Mouse (Mus musculus) liver, adult 2 months (tissue): Measurements from ENCODE around the gene Ticam1. TPM values are rescaled to one million over a fixed set of nuclear protein-coding genes. Genes with fewer than 3 reads are reported as not detected.

ENCODE experiments used
- DNase-seq: peaks from one replicate; pipeline ENCODE4 v3.0.0-alpha.2; 2011; ENCODE audit warnings: low read depth, low spot score; ENCODE audit errors: extremely low read depth
- H3K27ac ChIP-seq: fragments of 200-500 bp; replicated peaks from 2 replicates; pipeline ENCODE4 v1.5.1; 2012; ENCODE audit warnings: low read depth, mild to moderate bottlenecking, control low read depth, inconsistent platforms, low read length; ENCODE audit not compliant: insufficient read depth
- H3K27me3 ChIP-seq: fragments of 200-500 bp; 2 replicates; pipeline ENCODE4 v1.6.1; 2012; ENCODE audit warnings: mild to moderate bottlenecking, moderate library complexity, low read length, inconsistent platforms; ENCODE audit not compliant: control insufficient read depth, insufficient read depth
- H3K36me3 ChIP-seq: fragments of 200-500 bp; 2 replicates; pipeline ENCODE4 v1.6.1; 2012; ENCODE audit warnings: low read length, inconsistent platforms; ENCODE audit not compliant: control insufficient read depth, insufficient read depth
- H3K4me1 ChIP-seq: fragments of 200-500 bp; 2 replicates; pipeline ENCODE4 v1.6.1; 2011; ENCODE audit warnings: low read length; ENCODE audit not compliant: control insufficient read depth, insufficient read depth
- H3K4me3 ChIP-seq: fragments of 200-500 bp; 2 replicates; pipeline ENCODE4 v1.5.1; 2011; ENCODE audit warnings: low read depth, mild to moderate bottlenecking, control low read depth, low read length, moderate library complexity; ENCODE audit not compliant: insufficient read depth
- H3K79me2 ChIP-seq: fragments of 200-500 bp; 2 replicates; pipeline ENCODE4 v1.6.1; 2012; ENCODE audit warnings: inconsistent platforms, mild to moderate bottlenecking, low read length, moderate library complexity; ENCODE audit not compliant: control insufficient read depth, insufficient read depth
- H3K9ac ChIP-seq: fragments of 200-500 bp; 2 replicates; pipeline ENCODE4 v1.6.1; 2012; ENCODE audit warnings: low read depth, mild to moderate bottlenecking, control low read depth, inconsistent platforms, low read length
- CTCF ChIP-seq: fragments of 200-500 bp; IDR thresholded peaks from 2 replicates; pipeline ENCODE4 v1.5.1; 2011; ENCODE audit warnings: low read depth, low read length, control low read depth
- POLR2A ChIP-seq: fragments of 200-500 bp; IDR thresholded peaks from 2 replicates; pipeline ENCODE4 v1.6.1; 2011; ENCODE audit warnings: low read length, control low read depth; ENCODE audit not compliant: insufficient read depth; ENCODE audit errors: extremely low read depth
- WGBS: fragments of 180-500 bp; shearing (Covaris S2); methylation state at CpG from one replicate; pipeline ENCODE4 v1.1.7; 2018; 5-methylcytosine and 5-hydroxymethylcytosine counted together
- polyA plus RNA-seq: library from polyadenylated mRNA; depleted of rRNA; stranded (reverse); fragments of >200 nt; gene quantifications from 2 replicates; pipeline ENCODE4 v1.2.3, GENCODE M21; 2012
- total RNA-seq: library from RNA; depleted of rRNA; stranded (reverse); fragments of >200 nt; gene quantifications from 2 replicates; pipeline ENCODE4 v1.2.3, GENCODE M21; 2014

The Ticam1 gene
- total and polyA plus RNA-seq, 2 experiments, result 2.5 to 27.7 TPM

- H3K4me1 ChIP-seq, result no peaks in the 10 kb centered on the region
- H3K27ac ChIP-seq, result no peak overlapping the region
- no peak overlapping the region for H3K9ac ChIP-seq
- peak; percentile 43 for DNase-seq
- 30% methylated on average over 6 of the region's 6 CpGs for WGBS
- no peak for TF ChIP-seq POLR2A
- TF ChIP-seq CTCF, result peak; percentile 78
- H3K36me3 ChIP-seq, result no peaks in the 10 kb centered on the region
- no peaks in the 10 kb centered on the region for H3K27me3 ChIP-seq
- no peaks in the 10 kb centered on the region for H3K79me2 ChIP-seq
- H3K4me3 ChIP-seq, result no peak overlapping the region
These were observed 25.3 kb downstream of the Ticam1 start for GRCm38 (mm10) chr17:56251136-56251829.

GRCm38 (mm10) chr17:56245608-56246007, 31.0 kb downstream of the Ticam1 start:
- no peak for DNase-seq
- H3K4me3 ChIP-seq, result no peak overlapping the region
- no peak overlapping the region for H3K9ac ChIP-seq
- no peaks in the 10 kb centered on the region for H3K36me3 ChIP-seq
- no peaks in the 10 kb centered on the region for H3K27me3 ChIP-seq
- TF ChIP-seq POLR2A (no peak), CTCF (no peak)
- no peak overlapping the region for H3K27ac ChIP-seq
- WGBS, result 75% methylated on average over 7 of the region's 7 CpGs
- H3K79me2 ChIP-seq, result no peaks in the 10 kb centered on the region
- H3K4me1 ChIP-seq, result no peaks in the 10 kb centered on the region

GRCm38 (mm10) chr17:56241541-56242401, 34.8 kb downstream of the Ticam1 start:
- peak; percentile 55 for DNase-seq
- Histone ChIP-seq H3K27ac (no peak overlapping the region), H3K36me3 (no peaks in the 10 kb centered on the region), H3K4me1 (no peaks in the 10 kb centered on the region), H3K9ac (no peak overlapping the region), H3K79me2 (no peaks in the 10 kb centered on the region), H3K27me3 (no peaks in the 10 kb centered on the region), H3K4me3 (no peak overlapping the region)
- TF ChIP-seq CTCF, result peak; percentile 28; the same call in 1 of the 2 replicates
- no peak for TF ChIP-seq POLR2A
- 5% methylated on average over 33 of the region's 33 CpGs for WGBS

GRCm38 (mm10) chr17:56233818-56234469, 42.6 kb downstream of the Ticam1 start:
- TF ChIP-seq CTCF (no peak), POLR2A (no peak)
- H3K27ac ChIP-seq, result no peak overlapping the region
- H3K27me3 ChIP-seq, result no peaks in the 10 kb centered on the region
- H3K36me3 ChIP-seq, result no peaks in the 10 kb centered on the region
- 5% methylated on average over 14 of the region's 14 CpGs for WGBS
- H3K4me3 ChIP-seq, result no peak overlapping the region
- no peaks in the 10 kb centered on the region for H3K4me1 ChIP-seq
- no peak overlapping the region for H3K9ac ChIP-seq
- DNase-seq, result peak; percentile 61
- H3K79me2 ChIP-seq, result no peaks in the 10 kb centered on the region

- H3K79me2 ChIP-seq, result no peaks in the 10 kb centered on the region
- H3K36me3 ChIP-seq, result no peaks in the 10 kb centered on the region
- H3K9ac ChIP-seq, result no peak overlapping the region
- no peaks in the 10 kb centered on the region for H3K4me1 ChIP-seq
- H3K4me3 ChIP-seq, result no peak overlapping the region
- H3K27me3 ChIP-seq, result no peaks in the 10 kb centered on the region
- H3K27ac ChIP-seq, result no peak overlapping the region
- DNase-seq, result no peak
- WGBS, result 59% methylated on average over 8 of the region's 8 CpGs
- TF ChIP-seq POLR2A (no peak), CTCF (no peak)
These were observed 43.2 kb downstream of the Ticam1 start for GRCm38 (mm10) chr17:56233389-56233788.
